Mouse (Mus musculus): Measurements from ENCODE around the gene Cpb2. TPM values are rescaled to one million over a fixed set of nuclear protein-coding genes. Genes with fewer than 3 reads are reported as not detected.

Gene Cpb2
- not detected for total RNA-seq (2021)

- no peak for DNase-seq
- intact Hi-C loops (cut with DNase I), result no loop called here
These were observed at the start of gene Cpb2 for GRCm38 (mm10) chr14:75242087-75242486. TSS of gene Cpb2 (plus strand) at chr14:75242287.

- no peak for DNase-seq
- intact Hi-C loops (cut with DNase I), result loop anchor here (10.0 kb wide), 2 partner anchors 92 to 442 kb away; partner anchors contain the start of gene Zc3h13
These were observed 49.7 kb upstream of the Cpb2 start for GRCm38 (mm10) chr14:75192427-75192826.

GRCm38 (mm10) chr14:75192858-75193257 is 49.2 kb upstream of the Cpb2 start:
- DNase-seq, result no peak
- intact Hi-C loops (cut with DNase I), result loop anchor here (10.0 kb wide), 2 partner anchors 92 to 442 kb away; partner anchors contain the start of gene Zc3h13

- intact Hi-C loops (cut with DNase I), result loop anchor here (5.0 to 10.0 kb wide), 3 partner anchors 89 to 527 kb away; partner anchors contain the start of gene Zc3h13
- DNase-seq, result no peak
These were observed 46.6 kb upstream of the Cpb2 start for GRCm38 (mm10) chr14:75195530-75195929.

GRCm38 (mm10) chr14:75197027-75197426 is 45.1 kb upstream of the Cpb2 start:
- peak; percentile 57 for DNase-seq
- intact Hi-C loops (cut with DNase I), result loop anchor here (5.0 to 10.0 kb wide), 3 partner anchors 88 to 525 kb away; partner anchors contain the start of gene Zc3h13

- DNase-seq, result no peak
- intact Hi-C loops (cut with DNase I), result loop anchor here (5.0 to 10.0 kb wide), 3 partner anchors 87 to 525 kb away; partner anchors contain the start of gene Zc3h13
These were observed 44.4 kb upstream of the Cpb2 start for GRCm38 (mm10) chr14:75197660-75198059.

GRCm38 (mm10) chr14:75205363-75206051 is 36.6 kb upstream of the Cpb2 start:
- intact Hi-C loops (cut with DNase I), result no loop called here

GRCm38 (mm10) chr14:75206307-75206706 is 35.8 kb upstream of the Cpb2 start:
- no peak for DNase-seq
- intact Hi-C loops (cut with DNase I), result no loop called here

More at GRCm38 (mm10) chr14:75205363-75206051, 36.6 kb upstream of the Cpb2 start:
- DNase-seq, result no peak

- no peak for DNase-seq
- intact Hi-C loops (cut with DNase I), result no loop called here
These were observed 33.4 kb upstream of the Cpb2 start for GRCm38 (mm10) chr14:75208572-75209151.

GRCm38 (mm10) chr14:75213752-75214151 is 28.3 kb upstream of the Cpb2 start:
- no peak for DNase-seq
- intact Hi-C loops (cut with DNase I), result no loop called here

GRCm38 (mm10) chr14:75218843-75219242 is 23.2 kb upstream of the Cpb2 start:
- DNase-seq, result no peak
- intact Hi-C loops (cut with DNase I), result no loop called here

GRCm38 (mm10) chr14:75219250-75219913 is 22.7 kb upstream of the Cpb2 start:
- no peak for DNase-seq
- intact Hi-C loops (cut with DNase I), result no loop called here

- intact Hi-C loops (cut with DNase I), result no loop called here
These were observed 19.7 kb upstream of the Cpb2 start for GRCm38 (mm10) chr14:75222386-75222785.

GRCm38 (mm10) chr14:75227453-75228084 is 14.5 kb upstream of the Cpb2 start:
- DNase-seq, result no peak
- intact Hi-C loops (cut with DNase I), result no loop called here

More at GRCm38 (mm10) chr14:75222386-75222785, 19.7 kb upstream of the Cpb2 start:
- no peak for DNase-seq

GRCm38 (mm10) chr14:75229834-75230233 is 12.3 kb upstream of the Cpb2 start:
- no peak for DNase-seq
- intact Hi-C loops (cut with DNase I), result no loop called here

GRCm38 (mm10) chr14:75233070-75233469 is 9.0 kb upstream of the Cpb2 start:
- DNase-seq, result no peak
- intact Hi-C loops (cut with DNase I), result no loop called here

GRCm38 (mm10) chr14:75235552-75235951 is 6.5 kb upstream of the Cpb2 start:
- no peak for DNase-seq
- intact Hi-C loops (cut with DNase I), result no loop called here

GRCm38 (mm10) chr14:75235955-75236635 is 6.0 kb upstream of the Cpb2 start:
- intact Hi-C loops (cut with DNase I), result no loop called here
- DNase-seq, result peak; percentile 24

- DNase-seq, result no peak
- intact Hi-C loops (cut with DNase I), result no loop called here
These were observed 5.5 kb upstream of the Cpb2 start for GRCm38 (mm10) chr14:75236636-75237003.

- intact Hi-C loops (cut with DNase I), result no loop called here
- DNase-seq, result no peak
These were observed 5.0 kb upstream of the Cpb2 start for GRCm38 (mm10) chr14:75237096-75237495.
